Mouse (Mus musculus) MEL-GATA-1-ER (cell line): ENCODE data around the gene Kif5a.
"Not testable (repeated sequence)": the region's sequence is repeated elsewhere in the genome, so short reads cannot be mapped to it uniquely, and the experiment has no call there.

Experiments
- DNase-seq: peaks from one replicate; pipeline ENCODE4 v3.0.0-alpha.2; 2012; ENCODE audit warnings: low read depth; ENCODE audit errors: extremely low read depth

Gene Kif5a

GRCm38 (mm10) chr10:127193011-127193410 is 70.1 kb downstream of the Kif5a start:
- DNase-seq, result no peak

DNA sequence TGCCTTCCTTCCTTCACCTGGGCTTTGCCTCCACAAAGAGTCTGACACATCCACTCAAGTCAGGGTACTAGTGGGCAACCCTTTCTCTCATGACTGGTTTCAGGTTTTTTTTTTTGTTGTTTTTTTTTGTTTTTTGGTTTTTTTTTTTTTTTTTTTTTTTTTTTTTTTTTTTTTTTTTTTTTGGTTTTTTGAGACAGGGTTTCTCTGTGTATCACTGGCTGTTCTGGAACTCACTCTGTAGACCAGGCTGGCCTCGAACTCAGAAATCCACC is 71.2 kb downstream of the Kif5a start:
- not testable (repeated sequence) for DNase-seq

DNA sequence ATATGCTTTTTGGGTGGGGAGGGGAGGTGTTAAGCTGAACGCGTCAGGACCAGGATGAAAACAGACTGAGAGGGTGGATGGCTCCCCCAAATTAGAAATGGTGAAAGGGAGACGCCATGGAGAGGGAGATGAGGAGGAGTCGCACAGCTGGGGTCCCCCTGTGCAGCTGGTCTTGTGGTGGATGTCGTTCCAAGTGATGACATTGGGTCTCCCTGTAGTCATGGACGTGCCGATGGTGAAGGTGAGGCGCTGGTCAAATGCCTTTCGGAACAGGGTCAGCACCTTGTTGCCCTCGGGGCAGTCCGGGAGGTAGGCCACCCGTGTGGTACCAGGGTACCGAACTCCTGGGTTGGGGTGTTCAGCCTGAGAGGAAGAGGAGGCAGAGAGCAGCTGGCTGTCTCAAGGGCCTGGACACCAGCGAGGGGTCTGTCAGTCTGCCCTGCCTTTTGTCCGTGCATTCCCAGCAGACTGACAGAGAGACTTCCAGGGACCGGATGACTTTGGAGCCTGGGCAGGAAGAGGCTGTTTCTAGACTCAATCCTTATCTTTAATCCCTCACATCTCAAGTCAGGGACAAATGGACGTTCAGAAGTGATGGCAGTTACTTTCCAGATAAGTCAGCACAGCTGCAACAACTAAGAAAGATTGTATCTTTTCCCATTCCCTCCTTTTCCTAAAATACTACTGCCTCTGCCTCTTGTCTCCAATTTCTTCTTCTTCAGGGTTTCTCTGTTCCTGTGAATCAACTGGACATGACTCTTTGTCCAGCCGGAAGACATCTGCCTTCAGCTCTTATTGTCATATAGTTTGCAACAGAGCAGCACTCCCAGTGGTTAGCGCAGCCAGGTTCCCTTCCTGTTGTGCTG is 71.7 kb downstream of the Kif5a start:
- DNase-seq, result no peak

GRCm38 (mm10) chr10:127190398-127191190 is 72.6 kb downstream of the Kif5a start:
- no peak for DNase-seq

- DNase-seq, result no peak
Measured at GRCm38 (mm10) chr10:127189651-127190381, 73.3 kb downstream of the Kif5a start, which contains the start of gene Arhgef25. Gene Arhgef25, minus strand, starts transcription at chr10:127190083.

DNA sequence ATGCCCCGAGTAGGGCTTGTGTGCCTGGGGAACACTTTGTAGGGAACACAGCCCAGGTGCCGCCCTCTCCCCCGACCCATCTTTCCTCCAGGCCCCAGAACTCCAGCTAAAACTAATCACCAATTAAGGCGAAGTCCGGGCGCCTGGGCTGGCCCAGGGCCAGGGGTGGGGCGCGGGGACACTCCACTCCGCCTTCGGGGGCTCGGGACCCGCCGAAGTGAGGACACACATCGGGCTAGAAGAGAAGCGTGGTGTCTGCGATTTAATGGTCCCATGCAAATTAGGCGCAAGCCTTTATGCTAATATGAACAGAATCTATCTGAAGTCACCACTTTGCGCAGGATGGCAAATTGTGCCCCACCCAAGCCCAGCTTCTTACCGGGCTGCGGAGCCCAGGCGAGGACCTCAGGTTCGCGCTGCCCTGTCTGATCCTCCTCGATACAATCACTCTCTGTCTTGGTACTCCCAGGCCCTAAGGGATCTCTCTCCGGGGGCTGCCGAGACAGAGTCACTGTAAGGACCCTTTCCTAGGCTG is 74.0 kb downstream of the Kif5a start:
- no peak for DNase-seq

GRCm38 (mm10) chr10:127188465-127189115 is 74.6 kb downstream of the Kif5a start:
- no peak for DNase-seq

DNA sequence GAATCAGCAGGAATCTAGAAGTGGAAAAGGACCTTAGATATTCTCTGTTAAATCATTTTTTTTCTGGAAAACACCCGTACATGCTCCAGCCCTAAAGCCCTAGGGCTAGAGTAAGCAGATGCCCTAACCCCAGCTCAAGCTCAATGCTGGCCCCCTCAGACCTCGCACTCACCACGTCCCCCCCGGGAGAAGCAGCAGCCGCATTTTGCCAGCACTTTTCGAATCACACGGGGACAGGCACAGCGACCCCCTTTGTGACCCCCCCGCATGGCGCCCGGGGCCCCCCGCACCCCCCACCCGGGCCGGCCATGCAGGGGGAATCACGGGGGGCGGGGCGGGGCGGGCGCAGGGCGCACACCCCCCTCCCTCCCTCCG is 75.1 kb downstream of the Kif5a start:
- no peak for DNase-seq

- DNase-seq, result no peak
Measured at GRCm38 (mm10) chr10:127187371-127188078, 75.6 kb downstream of the Kif5a start.

- DNase-seq, result no peak
Measured at GRCm38 (mm10) chr10:127186451-127186850, 76.7 kb downstream of the Kif5a start.

- no peak for DNase-seq
Measured at GRCm38 (mm10) chr10:127185506-127185905, 77.6 kb downstream of the Kif5a start.

DNA sequence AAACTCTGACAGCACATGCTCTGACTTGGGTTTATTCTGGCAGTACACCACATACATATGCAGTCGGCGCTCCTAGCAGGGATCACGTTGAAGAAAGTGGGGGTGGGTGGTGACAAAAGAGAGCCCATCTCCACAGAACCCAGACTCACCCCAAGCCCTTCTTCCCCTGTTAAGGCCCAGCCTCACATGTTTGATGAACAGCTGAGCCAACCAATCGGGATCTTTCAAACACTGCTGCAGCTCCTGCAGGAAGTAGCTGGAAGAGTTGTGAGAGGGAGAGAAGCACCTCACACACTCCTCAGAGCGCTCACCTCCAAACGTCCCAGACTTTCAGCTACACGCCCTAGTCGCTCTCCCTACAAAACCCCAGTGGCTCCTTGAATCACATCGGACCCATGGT is 78.0 kb downstream of the Kif5a start:
- DNase-seq, result no peak

DNA sequence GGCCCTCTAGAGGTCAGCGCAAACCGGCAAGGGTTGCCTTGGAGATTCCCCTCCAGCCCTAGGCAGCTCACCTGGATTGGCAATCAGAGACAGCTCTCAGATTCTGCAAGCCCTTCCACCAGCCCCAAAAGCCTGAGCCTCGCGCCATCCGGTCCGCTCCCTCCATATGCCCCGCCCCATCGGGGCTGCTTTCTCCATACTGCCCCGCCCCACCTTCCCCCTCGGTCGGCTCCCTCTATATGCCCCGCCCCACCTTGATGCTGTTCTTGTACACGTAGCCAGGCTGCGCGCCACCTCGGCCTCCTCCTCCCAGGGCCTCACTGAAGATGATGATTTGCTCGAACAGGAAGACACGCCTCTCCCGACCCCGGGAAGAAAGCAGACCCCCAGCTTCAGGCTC is 79.4 kb downstream of the Kif5a start:
- DNase-seq, result no peak

GRCm38 (mm10) chr10:127182624-127183023 is 80.5 kb downstream of the Kif5a start:
- no peak for DNase-seq

GRCm38 (mm10) chr10:127181566-127181965 is 81.6 kb downstream of the Kif5a start:
- no peak for DNase-seq

DNA sequence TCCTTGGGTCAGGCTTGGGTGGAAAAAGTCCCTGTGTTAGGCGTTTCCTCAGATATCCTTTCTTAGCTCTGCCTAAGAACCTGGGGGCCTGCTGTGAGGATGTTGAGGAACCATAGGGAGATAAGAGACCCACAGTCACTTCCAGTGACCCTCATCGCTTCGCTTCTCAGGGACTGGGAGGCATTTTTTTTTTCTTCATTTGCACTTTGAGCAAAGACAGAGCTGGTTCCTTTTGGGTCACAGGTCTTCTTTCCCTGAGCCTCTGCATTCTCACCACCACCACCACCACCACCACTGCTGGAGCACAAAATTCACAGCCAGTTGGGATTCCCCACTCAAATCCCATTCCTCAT is 82.5 kb downstream of the Kif5a start:
- DNase-seq, result no peak

GRCm38 (mm10) chr10:127179871-127180694 is 83.1 kb downstream of the Kif5a start, which contains the start of gene Slc26a10:
Gene Slc26a10, minus strand, starts transcription at chr10:127180645.
- DNase-seq, result no peak

- DNase-seq, result no peak
Measured at GRCm38 (mm10) chr10:127178286-127179027, 84.7 kb downstream of the Kif5a start.

GRCm38 (mm10) chr10:127177719-127178118 is 85.4 kb downstream of the Kif5a start:
- no peak for DNase-seq
